9 mouse cellular contexts compared by ENCODE assay signal in the genomic region with DNA sequence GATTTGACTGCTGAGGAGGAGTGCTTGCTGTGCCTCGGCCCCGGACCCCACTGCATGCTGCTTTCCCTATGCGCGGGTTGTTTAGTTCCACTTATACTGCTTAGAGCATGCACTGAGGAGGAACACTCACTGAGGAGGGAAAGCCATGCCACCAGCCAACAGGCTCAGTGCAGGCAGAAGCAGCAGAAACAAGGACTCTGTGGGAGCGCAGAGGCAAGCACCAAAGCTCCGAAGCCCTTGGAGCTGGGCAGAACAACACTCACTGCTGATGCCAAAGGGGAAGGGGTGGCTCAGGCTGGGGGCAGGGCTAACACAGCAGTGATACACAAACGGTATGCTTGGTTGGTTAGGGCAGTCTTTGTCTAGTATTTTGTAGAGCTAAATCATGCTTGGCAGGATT. TPM values are rescaled to one million over a fixed set of nuclear protein-coding genes. Genes with fewer than 3 reads are reported as not detected.
DNase-seq lines count a peak whose midpoint lies in the region; ATAC-seq and TF ChIP-seq lines count a peak whose summit lies in the region.
"Had no signal": no experiment of that assay in that cellular context is flagged by ENCODE, and none has a peak within 500 bp of the region (broad histone marks: within the 10 kb centered on the region; RNA-seq: fewer than 3 reads in every experiment).

No protein-coding gene starts in this region.

- peaks cover 98% of the 10 kb centered on the region for H3K4me1 ChIP-seq in heart, embryonic 10.5 days
- peaks cover 57% of the 10 kb centered on the region for H3K4me1 ChIP-seq in lung, postnatal 0 days (ENCODE audit: insufficient read depth, low read depth, low read length)
- peaks cover 51% of the 10 kb centered on the region for H3K4me1 ChIP-seq in forebrain, embryonic 15.5 days

- H3K27ac ChIP-seq in heart, embryonic 10.5 days, result peak overlapping the region; percentile 84
- H3K27ac ChIP-seq in lung, postnatal 0 days (ENCODE audit: low read length), result peak overlapping the region; percentile 33; the same call in 1 of the 2 replicates
- peak overlapping the region; percentile 13; the same call in 1 of the 2 replicates for H3K27ac ChIP-seq in forebrain, embryonic 15.5 days (replicated peaks)

- no peak for TF ChIP-seq CTCF in lung, postnatal 0 days (IDR thresholded peaks at IDR 0.05)

- no peak overlapping the region for H3K9ac ChIP-seq in lung, postnatal 0 days (replicated peaks; ENCODE audit: low read depth)
- H3K9ac ChIP-seq in forebrain, embryonic 15.5 days (replicated peaks), result no peak overlapping the region

- no peak overlapping the region for H3K4me3 ChIP-seq in heart, embryonic 10.5 days
- H3K4me3 ChIP-seq in lung, postnatal 0 days (ENCODE audit: low read depth, low read length), result no peak overlapping the region
- no peak overlapping the region for H3K4me3 ChIP-seq in forebrain, embryonic 15.5 days

- no peak for TF ChIP-seq EP300 in lung, postnatal 0 days (IDR thresholded peaks at IDR 0.05)

- no peak for ATAC-seq in lung, postnatal 0 days
- ATAC-seq in forebrain, embryonic 15.5 days (replicated peaks), result no peak
- ATAC-seq in neutrophil, adult 5-6 weeks (ENCODE audit: extremely low read depth, insufficient number of reproducible peaks, low FRiP score, poor library complexity, severe bottlenecking), result peak; percentile 27; the same call in 1 of the 2 replicates

- intact Hi-C loops in heart, postnatal 25 days (cut with DNase I), result no loop called here

- 62% methylated on average over 7 of the region's 7 CpGs for WGBS in heart, embryonic 10.5 days
- WGBS in lung, postnatal 0 days, result 36% methylated on average over 7 of the region's 7 CpGs
- 53% methylated on average over 7 of the region's 7 CpGs for WGBS in forebrain, embryonic 15.5 days

- peaks cover 13% of the 10 kb centered on the region for H3K36me3 ChIP-seq in heart, embryonic 10.5 days
- H3K36me3 ChIP-seq in lung, postnatal 0 days (ENCODE audit: insufficient read depth, low read length), result peaks cover 8% of the 10 kb centered on the region; the same call in 1 of the 2 replicates
- H3K36me3 ChIP-seq in forebrain, embryonic 15.5 days, result peaks cover 5% of the 10 kb centered on the region; the same call in 1 of the 2 replicates

- no peak overlapping the region for H3K4me2 ChIP-seq in lung, postnatal 0 days (replicated peaks; ENCODE audit: low read depth, low read length)
- no peak overlapping the region for H3K4me2 ChIP-seq in forebrain, embryonic 15.5 days (replicated peaks)

- H3K27me3 ChIP-seq in heart, embryonic 10.5 days (ENCODE audit: insufficient read depth, poor library complexity, severe bottlenecking), result no peaks in the 10 kb centered on the region
- no peaks in the 10 kb centered on the region for H3K27me3 ChIP-seq in lung, postnatal 0 days (replicated peaks; ENCODE audit: insufficient read depth, low read length)
- H3K27me3 ChIP-seq in forebrain, embryonic 15.5 days, result no peaks in the 10 kb centered on the region

- H3K9me3 ChIP-seq in heart, embryonic 10.5 days, result no peaks in the 10 kb centered on the region
- H3K9me3 ChIP-seq in lung, postnatal 0 days (ENCODE audit: low read length), result no peaks in the 10 kb centered on the region
- H3K9me3 ChIP-seq in forebrain, embryonic 15.5 days, result no peaks in the 10 kb centered on the region
- H3K9me3 ChIP-seq: G1E had no signal

- no peak for DNase-seq in heart, embryonic 10.5 days (ENCODE audit: low spot score)
- no peak for DNase-seq in heart, postnatal 25 days (ENCODE audit: low spot score)
- no peak for DNase-seq in lung, postnatal 0 days (ENCODE audit: low spot score)
- DNase-seq in lung, postnatal 4 days, result no peak
- DNase-seq in cerebellum, adult 8-10 months, result no peak
- no peak for DNase-seq in frontal cortex, adult 2 months (ENCODE audit: extremely low spot score in 1 of 2, low spot score in 1 of 2)

RNA-seq across cellular contexts. Expression of a gene that starts 24.6 kb away (rescaled TPM):
- polyA plus RNA-seq in heart, embryonic 10.5 days (2016; fragmentation: Nextera tagmentation; extraction: Ambion mirVana), result 34.5 and 37.5 TPM in 2 replicates
- 100 to 1,000 TPM; 122 to 124 TPM for total RNA-seq in heart, postnatal 25 days (2021)
- polyA plus RNA-seq in lung, postnatal 0 days (2015; fragmentation: Nextera tagmentation; extraction: Ambion mirVana), result 59.3 and 67.3 TPM in 2 replicates
- polyA plus RNA-seq in forebrain, embryonic 15.5 days (2015; fragmentation: Nextera tagmentation; extraction: Ambion mirVana), result 12.3 and 12.4 TPM in 2 replicates
- total RNA-seq in neutrophil, adult 5-6 weeks (2017), result 1,152 and 1,215 TPM in 2 replicates
- polyA plus RNA-seq in frontal cortex, adult 2 months (2012; rRNA removed), result 34.4 and 38.7 TPM in 2 replicates

Comparison
In these comparisons a context has a peak if more than half of its experiments do, and no peak if none do; other contexts are left out.
1. H3K27ac ChIP-seq: peak in every context shown above with its lines; median percentile 84 in heart, embryonic 10.5 days; 33 in lung, postnatal 0 days; 13 in forebrain, embryonic 15.5 days.